Mouse (Mus musculus) ES-E14 (cell line): ENCODE data around the gene Gba2. TPM values are rescaled to one million over a fixed set of nuclear protein-coding genes. Genes with fewer than 3 reads are reported as not detected.
A peak's percentile ranks its signal among the peaks of the same experiment; 100 is the strongest.

Experiments used
- DNase-seq: peaks from one replicate; pipeline ENCODE4 v3.0.0-alpha.2; 2013; ENCODE audit warnings: low read depth, low spot score
- H3K27ac ChIP-seq: 2 replicates; pipeline ENCODE4 v1.5.1; 2012; ENCODE audit warnings: low read depth, mild to moderate bottlenecking, low read length, moderate library complexity, mixed read lengths; ENCODE audit not compliant: poor library complexity, insufficient read depth, severe bottlenecking
- H3K36me3 ChIP-seq: 2 replicates; pipeline ENCODE4 v1.6.1; 2012; ENCODE audit warnings: mild to moderate bottlenecking, low read length, moderate library complexity, mixed read lengths; ENCODE audit not compliant: control insufficient read depth, poor library complexity, insufficient read depth, severe bottlenecking
- H3K4me1 ChIP-seq, 2 experiments: fragments of 150-350 bp in 1 of 2; sonication (generic) in 1 of 2; 2 replicates each; pipeline ENCODE4 v1.6.1; 2012; ENCODE audit warnings: low read length in 2 of 2, mild to moderate bottlenecking in 1 of 2, mixed read lengths in 1 of 2; ENCODE audit not compliant: control insufficient read depth in 2 of 2, insufficient read depth in 2 of 2, poor library complexity in 1 of 2
- H3K4me3 ChIP-seq, 2 experiments: fragments of 150-350 bp in 1 of 2; sonication (generic) in 1 of 2; 2 replicates each; pipeline ENCODE4 v1.5.1; 2012; ENCODE audit warnings: low read length in 2 of 2, low read depth in 1 of 2, mild to moderate bottlenecking in 1 of 2, mixed read lengths in 1 of 2; ENCODE audit not compliant: insufficient read depth in 1 of 2, poor library complexity in 1 of 2, severe bottlenecking in 1 of 2
- H3K9ac ChIP-seq: 2 replicates; pipeline ENCODE4 v1.6.1; 2012; ENCODE audit warnings: low read depth, mild to moderate bottlenecking, low read length, mixed read lengths; ENCODE audit not compliant: poor library complexity, insufficient read depth, severe bottlenecking
- H3K9me3 ChIP-seq: fragments of 150-350 bp; sonication (generic); 2 replicates; pipeline ENCODE4 v1.6.1; 2012; ENCODE audit warnings: low read depth, mild to moderate bottlenecking, low read length; ENCODE audit not compliant: control insufficient read depth, insufficient read depth
- CHD2 ChIP-seq: IDR thresholded peaks from 2 replicates; pipeline ENCODE4 v1.6.1; 2014; ENCODE audit warnings: mild to moderate bottlenecking, low read depth, low read length, inconsistent platforms
- HCFC1 ChIP-seq: IDR thresholded peaks from 2 replicates; pipeline ENCODE4 v1.6.1; 2012; ENCODE audit warnings: low read length, inconsistent platforms, borderline replicate concordance; ENCODE audit not compliant: insufficient read depth
- MAFK ChIP-seq: IDR thresholded peaks from 2 replicates; pipeline ENCODE4 v1.6.1; 2014; ENCODE audit warnings: mild to moderate bottlenecking, low read depth, low read length, inconsistent platforms; ENCODE audit not compliant: insufficient read depth
- ZC3H11A ChIP-seq: IDR thresholded peaks from 2 replicates; pipeline ENCODE4 v1.6.1; 2012; ENCODE audit warnings: low read depth, mild to moderate bottlenecking, inconsistent platforms, low read length, borderline replicate concordance
- ZNF384 ChIP-seq: IDR thresholded peaks from 2 replicates; pipeline ENCODE4 v1.6.1; 2012; ENCODE audit warnings: low read depth, low read length, inconsistent platforms
- in situ Hi-C, 2 experiments: fragments of 600-800 bp; cut with MboI; formaldehyde crosslinking; loops; one replicate each; pipeline ENCODE4 v1.15.1; 2025; ENCODE audit warnings: low sequenced_read_pairs in 2 of 2, inconsistent platforms in 1 of 2; ENCODE audit not compliant: unreplicated experiment in 2 of 2
- total RNA-seq: library from RNA; depleted of rRNA; stranded (reverse); fragments of 300-350 nt; gene quantifications from 2 replicates; pipeline ENCODE4 v1.2.3, GENCODE M21; 2012; rRNA removed

Gene Gba2
- 8.9 and 10.8 TPM in 2 replicates for total RNA-seq

DNA sequence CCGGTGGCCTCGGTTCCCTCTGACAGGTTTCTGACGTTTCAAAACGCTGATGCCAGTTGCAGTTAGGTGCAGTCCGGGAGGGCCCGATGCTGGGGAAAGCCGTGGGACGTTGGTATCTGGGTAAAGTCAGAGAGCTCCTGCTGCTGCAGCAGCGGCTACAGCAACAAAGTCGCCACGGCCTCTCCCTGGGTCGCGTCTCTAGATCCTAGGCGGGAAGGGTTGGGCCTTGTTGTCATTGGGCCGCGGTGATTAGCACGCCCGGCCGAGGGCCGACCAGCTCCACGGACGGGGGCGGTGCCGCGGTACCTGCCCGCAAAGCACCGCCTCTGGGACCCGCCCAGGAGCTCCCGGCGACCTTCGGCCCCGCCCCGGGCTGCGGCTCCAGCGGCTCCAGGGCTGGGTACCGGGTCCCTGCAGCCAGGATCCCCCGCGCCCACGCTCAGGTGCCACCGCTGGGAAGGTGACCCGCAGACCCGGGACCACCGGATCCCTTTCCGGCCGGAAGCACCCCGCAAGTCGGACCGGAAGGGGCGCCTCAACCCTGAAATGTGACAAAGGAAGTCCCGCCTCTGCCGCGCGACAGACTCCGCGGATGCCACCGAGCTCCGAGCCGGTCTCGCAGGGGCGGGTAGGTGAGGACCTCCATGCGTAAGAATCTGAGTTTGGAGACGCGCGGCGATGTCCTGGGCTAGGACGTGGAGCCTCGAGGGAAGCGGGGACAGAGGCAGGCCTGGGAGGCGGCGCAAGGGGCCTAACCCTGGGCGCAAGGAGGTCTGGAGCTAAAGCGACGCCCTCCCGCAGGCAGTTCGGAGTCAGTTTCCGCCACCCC, at the start of gene Gba2, which contains the start of gene Rgp1:
Gene Gba2, minus strand, starts transcription at position 498 of the 829 bp plus-strand sequence.
Gene Rgp1, plus strand, starts transcription at position 340 of the 829 bp plus-strand sequence.
- DNase-seq: peak; percentile 81
- Histone ChIP-seq H3K36me3 (peaks cover 18% of the 10 kb centered on the region; the same call in 1 of the 2 replicates), H3K9me3 (no peaks in the 10 kb centered on the region), H3K9ac (peak within 1 kb of the TSS; percentile 80), H3K27ac (no peak within 1 kb of the TSS), H3K4me1 (peaks cover 3 to 5% of the 10 kb centered on the region in 2 experiments; a peak in 3 of 4 replicates), H3K4me3 (peak within 1 kb of the TSS; percentile 78 to 100)
- TF ChIP-seq HCFC1: 0 out of 2 replicates have a peak, but pooled peaks have one; percentile 32
- TF ChIP-seq ZNF384: no peak
- in situ Hi-C loops: no loop called here

DNA sequence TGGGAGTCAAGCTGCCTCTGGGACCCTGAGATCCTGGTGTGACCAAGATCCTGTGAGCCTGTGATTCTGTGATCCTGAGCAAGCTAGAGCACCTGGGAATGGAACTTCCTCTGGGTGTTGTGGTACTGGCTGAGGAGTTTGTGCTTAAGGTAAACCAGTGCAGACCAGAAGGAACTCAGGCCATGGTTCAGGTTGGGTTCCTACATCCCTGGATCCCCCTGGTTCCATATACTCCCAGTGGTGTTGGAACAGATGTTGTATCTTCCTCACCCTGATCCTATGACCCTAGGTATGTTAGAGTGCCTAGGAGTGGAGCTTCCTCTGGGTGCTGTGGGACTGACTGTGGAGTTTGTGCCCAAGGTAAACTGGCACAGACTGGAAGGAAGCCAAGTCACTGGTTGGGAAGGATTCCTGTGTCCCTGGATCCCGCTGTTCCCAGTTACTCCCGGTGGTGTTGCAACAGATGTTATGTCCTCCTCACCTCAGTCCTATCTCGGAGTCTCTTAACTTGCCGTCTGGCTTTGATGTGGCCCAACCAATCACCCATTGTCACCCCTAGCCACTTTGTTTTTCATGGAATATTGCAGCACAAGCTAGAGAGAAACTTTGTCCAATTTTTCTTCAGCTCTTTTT, 41.6 kb upstream of the Gba2 start:
- Histone ChIP-seq H3K36me3 (no peaks in the 10 kb centered on the region), H3K4me1 (no peaks in the 10 kb centered on the region), H3K4me3 (no peak overlapping the region), H3K9me3 (no peaks in the 10 kb centered on the region), H3K27ac (no peak overlapping the region), H3K9ac (no peak overlapping the region)
- in situ Hi-C loops: no loop called here
- no peak for TF ChIP-seq ZNF384
- TF ChIP-seq ZC3H11A: no peak
- TF ChIP-seq CHD2: no peak
- no peak for TF ChIP-seq HCFC1
- no peak for TF ChIP-seq MAFK
- no peak for DNase-seq

DNA sequence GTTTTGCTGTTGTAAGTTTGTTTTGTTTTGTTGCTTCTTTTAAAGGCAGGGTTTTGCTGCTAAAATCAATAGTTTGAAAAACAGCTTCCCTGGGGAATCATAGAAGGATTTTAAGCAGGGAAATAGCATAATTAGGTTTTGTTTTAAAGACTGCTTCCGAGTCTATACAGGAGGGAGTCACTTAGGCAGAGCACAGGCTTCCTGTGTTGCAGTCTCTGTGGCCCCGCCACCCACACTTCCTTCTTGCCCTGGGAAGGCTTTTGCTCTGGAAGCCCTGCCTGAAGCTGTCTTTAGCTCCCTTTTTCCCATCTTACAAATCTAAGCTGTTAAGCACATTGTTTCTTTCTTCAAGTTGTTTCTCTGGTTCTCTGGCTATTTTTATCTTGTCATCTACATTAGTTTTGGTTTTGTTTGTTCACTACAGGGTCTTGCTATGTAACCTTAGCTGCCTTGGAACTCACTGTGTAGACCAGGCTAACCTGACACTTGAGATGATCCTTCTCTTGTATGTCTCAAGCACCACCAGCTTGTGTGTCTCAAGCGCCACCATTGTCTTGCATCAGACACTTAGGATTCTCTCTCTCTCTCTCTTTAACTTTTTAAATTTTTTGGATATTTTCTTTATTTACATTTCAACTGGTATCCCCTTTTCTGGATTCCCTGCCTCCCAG, 34.5 kb upstream of the Gba2 start:
- Histone ChIP-seq H3K36me3 (no peaks in the 10 kb centered on the region), H3K9ac (no peak overlapping the region), H3K9me3 (no peaks in the 10 kb centered on the region), H3K27ac (no peak overlapping the region), H3K4me3 (no peak overlapping the region), H3K4me1 (no peaks in the 10 kb centered on the region)
- in situ Hi-C loops: no loop called here
- no peak for DNase-seq
- no peak for TF ChIP-seq MAFK
- no peak for TF ChIP-seq CHD2
- no peak for TF ChIP-seq ZNF384
- no peak for TF ChIP-seq ZC3H11A
- no peak for TF ChIP-seq HCFC1

- DNase-seq: no peak
- in situ Hi-C loops: no loop called here
- Histone ChIP-seq H3K27ac (no peak overlapping the region), H3K4me1 (no peaks in the 10 kb centered on the region), H3K9me3 (no peaks in the 10 kb centered on the region), H3K36me3 (no peaks in the 10 kb centered on the region), H3K9ac (no peak overlapping the region), H3K4me3 (no peak overlapping the region)
- TF ChIP-seq MAFK: no peak
- TF ChIP-seq HCFC1: no peak
- no peak for TF ChIP-seq CHD2
- TF ChIP-seq ZC3H11A: no peak
- TF ChIP-seq ZNF384: no peak
Measured at GRCm38 (mm10) chr4:43612534-43612933, 33.9 kb upstream of the Gba2 start.
